Mouse (Mus musculus) mature B cell (primary cell): ENCODE data around the gene Tulp4.

Source experiments
- in situ Hi-C: fragments of 300-500 bp; cut with MboI; formaldehyde crosslinking; loops from 2 replicates; pipeline ENCODE4 v1.14.3; 2019

The Tulp4 gene

GRCm38 (mm10) chr17:6106361-6107014, at the start of gene Tulp4:
Gene Tulp4 (plus strand): TSS chr17:6106437.
- in situ Hi-C loops, result no loop called here

DNA sequence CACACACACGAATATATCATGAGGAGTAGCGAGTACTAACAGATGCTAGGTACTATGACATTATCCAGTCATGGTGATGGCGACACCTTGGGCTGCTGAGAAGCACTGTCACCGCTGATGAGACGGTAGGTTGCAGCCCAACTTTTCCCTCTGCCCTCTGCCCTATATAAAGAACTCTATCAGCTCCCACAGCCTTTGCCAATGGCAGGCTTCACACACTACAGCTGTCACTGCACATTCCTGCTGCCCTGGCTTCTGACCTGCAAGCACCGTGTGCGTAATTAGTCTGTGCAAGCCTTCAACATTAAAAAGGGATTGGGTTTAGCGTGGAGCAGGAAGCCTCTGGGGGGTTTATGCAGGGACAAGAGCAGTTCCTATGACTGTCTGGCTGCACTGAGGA, 43.4 kb upstream of the Tulp4 start:
- in situ Hi-C loops, result no loop called here

GRCm38 (mm10) chr17:6063532-6063931, 42.7 kb upstream of the Tulp4 start:
- in situ Hi-C loops, result no loop called here

GRCm38 (mm10) chr17:6066021-6066420, 40.2 kb upstream of the Tulp4 start:
- in situ Hi-C loops, result no loop called here

DNA sequence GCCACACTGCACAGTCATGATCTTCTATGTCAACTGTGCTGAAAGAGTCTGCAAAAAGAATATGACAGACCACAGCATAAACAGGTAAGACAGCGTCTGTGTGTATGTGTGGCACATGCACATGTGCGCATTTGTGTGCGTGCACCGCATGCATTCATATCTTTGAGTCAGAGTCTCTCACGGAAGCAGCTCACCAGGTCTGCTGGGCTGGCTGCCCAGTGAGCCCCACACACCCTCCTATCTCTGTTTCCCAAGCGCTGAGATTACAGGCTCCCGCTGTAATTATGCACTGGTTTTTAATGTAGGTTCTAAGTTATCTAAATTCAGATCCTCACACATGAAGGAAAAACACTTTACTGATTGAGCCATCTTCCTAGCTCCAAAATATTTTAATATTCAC, 38.6 kb upstream of the Tulp4 start:
- in situ Hi-C loops, result no loop called here

GRCm38 (mm10) chr17:6069866-6070265, 36.4 kb upstream of the Tulp4 start:
- in situ Hi-C loops, result no loop called here

DNA sequence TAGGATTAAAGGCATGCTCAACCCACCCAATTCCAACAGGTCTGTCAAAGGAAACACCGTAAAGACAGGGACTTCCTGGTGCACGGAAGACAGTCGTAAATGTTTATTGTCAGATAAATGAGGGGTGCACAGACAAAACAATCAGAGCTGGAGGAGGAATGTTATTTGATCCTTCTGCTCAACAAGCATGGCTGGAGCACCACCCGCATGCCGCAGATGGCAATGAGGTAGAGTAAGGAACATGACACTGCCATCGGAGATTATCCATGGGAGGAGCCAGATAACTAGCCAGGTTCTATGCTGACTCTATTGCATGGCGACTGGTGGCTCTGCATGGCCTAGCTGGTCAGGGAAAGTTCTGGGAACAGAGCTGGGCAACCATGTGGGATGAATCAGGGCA, 32.8 kb upstream of the Tulp4 start:
- in situ Hi-C loops, result no loop called here

DNA sequence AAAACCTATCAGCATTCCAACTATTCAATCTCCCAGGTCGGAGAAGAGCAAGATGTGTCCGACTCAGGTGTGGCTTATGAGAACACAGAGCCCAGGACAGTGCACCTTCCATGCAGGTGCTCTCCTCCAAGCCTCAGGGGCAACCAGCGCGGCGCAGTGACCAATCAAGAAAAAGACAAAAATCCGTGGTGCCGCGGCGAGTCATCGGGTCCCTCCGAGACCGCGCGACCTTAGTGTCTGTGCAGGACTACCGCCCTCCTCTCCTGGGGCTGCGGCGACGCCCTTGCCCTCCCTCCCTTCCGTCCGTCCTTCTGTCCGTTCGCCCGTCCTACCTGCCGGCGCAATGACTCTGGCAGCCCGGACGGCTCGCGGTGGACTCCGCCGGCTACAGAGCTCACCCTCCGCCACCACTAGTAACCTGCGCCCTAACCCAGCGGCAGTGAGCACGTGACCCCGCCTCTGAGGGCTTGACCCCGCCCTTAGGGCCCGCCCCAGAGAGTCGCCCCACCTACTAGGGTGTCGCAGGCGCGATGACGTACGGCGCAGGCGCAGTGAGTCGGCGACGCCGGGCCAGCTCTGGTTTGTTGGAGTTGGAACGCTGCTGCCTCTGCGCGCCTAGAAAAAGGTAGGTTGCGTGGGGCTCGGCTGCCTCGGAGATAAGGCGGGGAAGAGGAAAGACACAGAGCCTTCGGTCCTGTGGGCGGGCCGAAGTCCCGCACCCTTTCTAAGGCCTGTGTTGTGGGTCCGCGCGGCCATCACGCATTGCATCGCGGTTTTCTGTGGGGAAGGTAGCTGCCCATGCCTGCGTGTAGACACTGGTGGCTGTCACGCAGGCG, 26.7 kb upstream of the Tulp4 start, which contains the start of the genes Serac1 and Gtf2h5:
Gene Serac1 (minus strand): TSS at position 455 of the 836 bp plus-strand sequence.
Gene Gtf2h5 (plus strand): TSS at position 500 of the 836 bp plus-strand sequence.
- in situ Hi-C loops, result no loop called here

DNA sequence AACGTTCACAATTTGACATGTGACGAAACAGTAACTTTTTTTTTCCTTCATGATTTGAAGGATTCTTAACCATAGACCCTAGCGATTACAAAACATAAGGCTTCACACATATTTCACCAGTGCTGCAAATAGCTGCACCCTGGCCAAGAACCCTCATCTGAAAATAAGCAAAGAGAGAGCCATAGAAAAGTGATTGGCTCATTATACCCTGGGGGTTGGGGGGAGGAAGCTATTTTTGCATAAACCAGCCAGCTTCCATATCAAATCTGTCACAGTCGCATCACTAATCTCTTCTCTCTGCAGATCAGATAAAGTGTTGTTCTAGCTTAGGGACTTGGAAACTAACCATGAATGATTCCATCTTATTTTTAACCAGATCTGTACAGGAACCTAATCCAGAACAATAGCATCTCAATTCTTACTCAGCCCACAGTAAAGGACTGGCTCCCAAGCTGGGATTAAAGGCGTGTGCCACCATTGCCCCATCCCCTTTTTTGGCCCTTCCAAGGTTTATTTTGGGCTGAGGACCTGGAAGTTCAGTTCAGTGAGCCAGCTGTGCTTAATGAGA, 22.8 kb upstream of the Tulp4 start:
- in situ Hi-C loops, result no loop called here

- in situ Hi-C loops, result no loop called here
Measured at GRCm38 (mm10) chr17:6091604-6092003, 14.6 kb upstream of the Tulp4 start.

GRCm38 (mm10) chr17:6095579-6095978, 10.7 kb upstream of the Tulp4 start:
- in situ Hi-C loops, result no loop called here

GRCm38 (mm10) chr17:6097884-6098283, 8.4 kb upstream of the Tulp4 start:
- in situ Hi-C loops, result no loop called here

DNA sequence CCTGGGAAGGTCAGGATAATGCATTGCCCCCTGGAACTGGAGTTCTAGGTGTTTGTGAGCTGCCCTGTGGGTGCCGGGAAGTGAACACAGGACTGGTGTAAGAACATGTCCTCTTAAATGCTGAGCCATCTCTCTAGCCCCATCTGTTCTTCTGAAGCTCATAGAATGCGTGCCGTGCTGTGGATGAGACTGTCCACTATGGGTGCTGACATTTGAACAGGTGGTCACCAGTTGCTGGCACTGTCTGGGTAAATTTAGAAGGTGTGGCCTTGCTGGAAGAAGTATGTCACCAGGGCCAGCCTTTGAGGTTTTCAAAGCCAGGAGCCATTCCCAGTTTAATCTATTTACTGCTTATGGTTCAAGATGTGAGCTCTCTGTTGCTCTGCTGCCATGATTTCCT, 4.0 kb upstream of the Tulp4 start:
- in situ Hi-C loops, result no loop called here

DNA sequence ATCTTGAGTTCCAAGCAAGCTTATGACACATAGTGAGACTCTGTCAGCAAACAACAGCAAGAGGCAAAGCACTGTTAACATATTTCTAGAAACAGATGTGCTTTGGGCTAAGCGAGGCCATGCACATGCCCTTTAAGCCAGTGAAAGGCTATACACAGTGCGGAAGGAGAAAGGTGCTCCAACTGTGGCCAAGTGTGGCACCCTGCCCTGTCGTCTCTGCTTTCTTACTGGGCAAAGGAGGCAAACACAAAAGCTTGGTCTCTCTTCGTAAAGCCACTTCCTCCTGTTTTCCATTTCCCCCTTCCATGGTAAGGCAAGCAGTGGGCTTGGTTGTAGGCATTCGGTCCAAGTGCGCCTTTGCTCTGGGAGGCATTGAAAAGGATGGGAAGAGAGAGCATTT, 2.7 kb upstream of the Tulp4 start:
- in situ Hi-C loops, result no loop called here

- in situ Hi-C loops, result no loop called here
Measured at GRCm38 (mm10) chr17:6107015-6107601, 871 bp downstream of the Tulp4 start.

DNA sequence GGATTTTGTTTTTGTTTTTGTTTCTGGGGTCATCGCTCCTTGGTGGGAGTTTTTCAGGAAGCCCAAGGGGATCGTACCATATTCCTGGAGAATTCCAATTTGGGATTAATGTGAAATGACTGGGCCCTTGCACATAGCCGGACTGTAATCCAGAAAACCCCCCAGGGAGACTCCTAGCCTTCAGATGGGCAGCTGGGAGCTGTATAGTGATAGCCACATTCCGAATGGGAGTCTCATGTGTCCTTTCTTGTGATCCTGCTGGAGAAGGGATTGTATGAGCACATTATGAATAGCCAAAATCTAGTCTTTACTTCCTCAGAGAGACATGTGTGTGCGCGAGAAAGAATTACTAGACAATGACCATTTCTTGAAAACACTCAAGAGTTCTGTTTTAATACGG, 1.9 kb downstream of the Tulp4 start:
- in situ Hi-C loops, result no loop called here

GRCm38 (mm10) chr17:6110956-6111355, 4.7 kb downstream of the Tulp4 start:
- in situ Hi-C loops, result no loop called here

DNA sequence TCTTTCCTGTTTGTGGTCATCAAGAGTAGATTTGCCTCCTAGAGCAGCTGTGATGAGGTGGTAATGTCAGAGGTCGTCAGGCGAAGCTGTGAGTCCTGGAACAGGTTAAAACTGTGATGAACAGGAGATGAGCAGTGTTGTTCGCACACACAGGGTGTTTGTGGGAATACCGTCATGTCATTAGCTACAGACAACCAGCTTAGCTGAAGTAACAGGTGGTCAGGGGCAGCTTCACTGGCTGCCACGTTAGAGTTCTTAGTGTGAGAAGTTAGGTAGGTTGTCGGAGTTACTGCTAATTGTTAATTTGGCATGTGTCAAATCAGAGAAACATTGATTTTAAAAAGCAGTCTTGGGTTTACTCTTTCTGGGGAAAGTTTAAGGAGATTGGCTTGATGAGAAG, 7.4 kb downstream of the Tulp4 start:
- in situ Hi-C loops, result no loop called here

GRCm38 (mm10) chr17:6115085-6115484, 8.8 kb downstream of the Tulp4 start:
- in situ Hi-C loops, result no loop called here

GRCm38 (mm10) chr17:6117148-6117725, 11.0 kb downstream of the Tulp4 start:
- in situ Hi-C loops, result no loop called here

GRCm38 (mm10) chr17:6117917-6118316, 11.7 kb downstream of the Tulp4 start:
- in situ Hi-C loops, result no loop called here

DNA sequence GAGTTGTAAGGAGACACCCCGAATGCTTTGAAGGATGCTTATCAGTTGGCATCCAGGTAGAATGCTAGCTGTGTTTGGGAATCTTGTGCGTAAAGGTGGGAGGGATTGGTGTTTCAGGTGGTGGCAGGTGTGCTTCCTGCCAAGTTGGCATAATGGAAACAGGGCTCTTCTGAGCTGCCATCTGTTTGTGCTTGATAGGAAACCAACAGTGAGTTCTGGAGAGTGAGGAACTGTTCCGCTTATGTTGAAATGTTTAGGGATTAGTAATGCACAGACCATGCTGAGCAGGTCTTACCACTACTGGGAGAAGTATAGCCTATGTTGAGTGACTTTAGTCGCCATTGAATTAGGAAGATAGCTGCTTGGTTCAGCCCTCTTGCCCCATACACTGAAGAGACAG, 12.6 kb downstream of the Tulp4 start:
- in situ Hi-C loops, result no loop called here
